Comparison of ENCODE assay signal across 19 mouse cellular contexts in the genomic region with DNA sequence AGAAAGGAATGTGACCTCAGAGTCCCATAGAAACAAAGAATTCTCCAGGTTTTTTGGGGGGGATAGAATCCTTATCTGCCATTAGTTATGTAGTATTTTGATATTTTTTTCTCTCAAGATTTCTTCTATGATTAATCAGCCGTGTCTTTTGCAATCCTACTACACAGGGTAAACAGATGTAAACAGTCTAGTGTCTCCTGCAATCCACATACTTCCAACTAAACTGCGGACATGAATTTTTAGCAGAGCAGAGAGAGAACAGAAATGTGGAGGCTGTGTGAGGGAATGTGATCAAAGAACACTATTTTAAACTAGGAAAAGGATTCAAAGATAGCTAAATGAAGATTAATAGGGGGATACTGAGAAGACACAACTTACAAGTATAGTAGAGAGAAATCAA.
"Had no signal": no experiment of that assay in that cellular context is flagged by ENCODE, and none has a peak within 500 bp of the region (broad histone marks: within the 10 kb centered on the region; RNA-seq: fewer than 3 reads in every experiment).

No protein-coding gene starts in this region.

- H3K27ac ChIP-seq: limb, embryonic 15.5 days; liver, embryonic 12.5 days; liver, embryonic 14.5 days; midbrain, embryonic 10.5 days; midbrain, embryonic 12.5 days; neural tube, embryonic 13.5 days; neural tube, embryonic 15.5 days had no signal

- H3K4me3 ChIP-seq: limb, embryonic 15.5 days; liver, embryonic 12.5 days; midbrain, embryonic 10.5 days; midbrain, embryonic 12.5 days; myocyte; neural tube, embryonic 13.5 days; neural tube, embryonic 15.5 days had no signal

- H3K4me1 ChIP-seq: limb, embryonic 15.5 days; liver, embryonic 12.5 days; midbrain, embryonic 10.5 days; midbrain, embryonic 12.5 days; neural tube, embryonic 13.5 days; neural tube, embryonic 15.5 days had no signal

- H3K27me3 ChIP-seq: limb, embryonic 15.5 days; liver, embryonic 12.5 days; midbrain, embryonic 12.5 days; neural tube, embryonic 13.5 days; neural tube, embryonic 15.5 days had no signal

- ATAC-seq: liver, embryonic 12.5 days; midbrain, embryonic 16.5 days had no signal

- H3K9ac ChIP-seq: limb, embryonic 15.5 days; liver, embryonic 12.5 days; liver, embryonic 14.5 days; midbrain, embryonic 12.5 days; neural tube, embryonic 13.5 days; neural tube, embryonic 15.5 days had no signal

- H3K4me2 ChIP-seq: limb, embryonic 15.5 days; liver, embryonic 12.5 days; midbrain, embryonic 12.5 days; neural tube, embryonic 13.5 days; neural tube, embryonic 15.5 days had no signal

- DNase-seq: lung, adult 2 months; lung, postnatal 36 days; midbrain, embryonic 14.5 days; right cerebral cortex, adult 18-20 months; right cerebral cortex, postnatal 25 days; right cerebral cortex, postnatal 4 days; spleen, adult 18-20 months; thymus, adult 18-20 months; thymus, postnatal 14 days; thymus, postnatal 36 days had no signal

- H3K9me3 ChIP-seq: limb, embryonic 15.5 days; liver, embryonic 12.5 days; midbrain, embryonic 10.5 days; midbrain, embryonic 12.5 days; neural tube, embryonic 13.5 days; neural tube, embryonic 15.5 days had no signal

- H3K36me3 ChIP-seq: limb, embryonic 15.5 days; liver, embryonic 12.5 days; midbrain, embryonic 10.5 days; midbrain, embryonic 12.5 days; neural tube, embryonic 13.5 days; neural tube, embryonic 15.5 days had no signal
